Mouse (Mus musculus) MEL (cell line): ENCODE results near the gene Doc2b. TPM values are rescaled to one million over a fixed set of nuclear protein-coding genes. Genes with fewer than 3 reads are reported as not detected.

Experiments
- DNase-seq: peaks from one replicate; pipeline ENCODE4 v3.0.0; 2011; ENCODE audit warnings: low read depth, low spot score
- H3K27ac ChIP-seq: 2 replicates; pipeline ENCODE4 v1.5.1; 2012; ENCODE audit warnings: low read depth, mild to moderate bottlenecking, control low read depth, low read length, moderate library complexity; ENCODE audit not compliant: control insufficient read depth
- H3K27me3 ChIP-seq, 2 experiments: fragments of 150-350 bp in 1 of 2; sonication (generic) in 1 of 2; 2 replicates each; pipeline ENCODE4 v1.6.1; 2012; ENCODE audit warnings: low read length in 2 of 2, mild to moderate bottlenecking in 2 of 2, improper control_type of control experiment in 1 of 2, moderate library complexity in 1 of 2; ENCODE audit not compliant: insufficient read depth in 2 of 2, control insufficient read depth in 1 of 2
- H3K36me3 ChIP-seq, 2 experiments: 2 replicates each; pipeline ENCODE4 v1.6.1; 2012 to 2014; ENCODE audit warnings: low read length in 2 of 2, improper control_type of control experiment in 1 of 2, inconsistent platforms in 1 of 2, mild to moderate bottlenecking in 1 of 2; ENCODE audit not compliant: insufficient read depth in 2 of 2, control insufficient read depth in 1 of 2
- H3K4me1 ChIP-seq, 2 experiments: fragments of 150-350 bp in 1 of 2; sonication (generic) in 1 of 2; 2 replicates each; pipeline ENCODE4 v1.6.1; 2012; ENCODE audit warnings: low read length in 2 of 2, improper control_type of control experiment in 1 of 2, mild to moderate bottlenecking in 1 of 2; ENCODE audit not compliant: insufficient read depth in 2 of 2, control insufficient read depth in 1 of 2
- H3K4me3 ChIP-seq, 2 experiments: fragments of 150-350 bp in 1 of 2; sonication (generic) in 1 of 2; 2 replicates each; pipeline ENCODE4 v1.5.1; 2012; ENCODE audit warnings: low read depth in 2 of 2, low read length in 2 of 2, mild to moderate bottlenecking in 2 of 2, moderate library complexity in 2 of 2, control low read depth in 1 of 2, improper control_type of control experiment in 1 of 2; ENCODE audit not compliant: control insufficient read depth in 1 of 2, insufficient read depth in 1 of 2
- H3K79me2 ChIP-seq: 2 replicates; pipeline ENCODE4 v1.6.1; 2012; ENCODE audit warnings: mild to moderate bottlenecking, low read length, moderate library complexity; ENCODE audit not compliant: control insufficient read depth, poor library complexity, insufficient read depth
- H3K9ac ChIP-seq: 2 replicates; pipeline ENCODE4 v1.6.1; 2012; ENCODE audit warnings: low read depth, mild to moderate bottlenecking, control low read depth, low read length, moderate library complexity; ENCODE audit not compliant: control insufficient read depth, poor library complexity, severe bottlenecking
- H3K9me3 ChIP-seq: fragments of 150-350 bp; sonication (generic); replicated peaks from 2 replicates; pipeline ENCODE4 v1.6.1; 2012; ENCODE audit warnings: mild to moderate bottlenecking, low read length, improper control_type of control experiment, moderate library complexity; ENCODE audit not compliant: insufficient read depth
- BHLHE40 ChIP-seq: IDR thresholded peaks from 2 replicates; pipeline ENCODE4 v1.6.1; 2012; ENCODE audit warnings: low read depth, mild to moderate bottlenecking, inconsistent platforms, low read length, improper control_type of control experiment, borderline replicate concordance
- CHD2 ChIP-seq: IDR thresholded peaks from 2 replicates; pipeline ENCODE4 v1.6.1; 2011; ENCODE audit warnings: low read length, improper control_type of control experiment
- E2F4 ChIP-seq: IDR thresholded peaks from 2 replicates; pipeline ENCODE4 v1.6.1; 2011; ENCODE audit warnings: low read depth, low read length, improper control_type of control experiment, borderline replicate concordance
- ELF1 ChIP-seq: IDR thresholded peaks from 2 replicates; pipeline ENCODE4 v1.6.1; 2014; ENCODE audit warnings: low read depth, mild to moderate bottlenecking, inconsistent platforms, low read length, improper control_type of control experiment, moderate library complexity
- ETS1 ChIP-seq: IDR thresholded peaks from 2 replicates; pipeline ENCODE4 v1.6.1; 2012; ENCODE audit warnings: low read depth, mild to moderate bottlenecking, inconsistent platforms, low read length, improper control_type of control experiment, moderate library complexity
- GABPA ChIP-seq: IDR thresholded peaks from 2 replicates; pipeline ENCODE4 v1.6.1; 2012; ENCODE audit warnings: low read depth, mild to moderate bottlenecking, inconsistent platforms, low read length, improper control_type of control experiment, moderate library complexity
- GATA1 ChIP-seq: IDR thresholded peaks from 2 replicates; pipeline ENCODE4 v1.6.1; 2011; ENCODE audit warnings: low read depth, low read length, improper control_type of control experiment
- KAT2A ChIP-seq: conservative IDR thresholded peaks from 2 replicates; pipeline ENCODE4 v1.6.1; 2012; ENCODE audit warnings: low read depth, low read length, improper control_type of control experiment, inconsistent platforms
- MAFK ChIP-seq: IDR thresholded peaks from 2 replicates; pipeline ENCODE4 v1.6.1; 2011; ENCODE audit warnings: low read depth, mild to moderate bottlenecking, low read length, improper control_type of control experiment, borderline replicate concordance
- MAX ChIP-seq: IDR thresholded peaks from 2 replicates; pipeline ENCODE4 v1.6.1; 2011; ENCODE audit warnings: low read length, improper control_type of control experiment
- MAZ ChIP-seq: IDR thresholded peaks from 2 replicates; pipeline ENCODE4 v1.6.1; 2012; ENCODE audit warnings: low read depth, mild to moderate bottlenecking, inconsistent platforms, low read length, improper control_type of control experiment
- MEF2A ChIP-seq: IDR thresholded peaks from 2 replicates; pipeline ENCODE4 v1.6.1; 2014; ENCODE audit warnings: low read depth, mild to moderate bottlenecking, inconsistent platforms, low read length, improper control_type of control experiment; ENCODE audit not compliant: poor library complexity, insufficient replicate concordance, severe bottlenecking; ENCODE audit errors: extremely low read depth
- MXI1 ChIP-seq: IDR thresholded peaks from 2 replicates; pipeline ENCODE4 v1.6.1; 2011; ENCODE audit warnings: mild to moderate bottlenecking, low read depth, low read length, improper control_type of control experiment
- MYB ChIP-seq: IDR thresholded peaks from 2 replicates; pipeline ENCODE4 v1.6.1; 2011; ENCODE audit warnings: mild to moderate bottlenecking, low read depth, low read length, improper control_type of control experiment
- NELFE ChIP-seq: IDR thresholded peaks from 2 replicates; pipeline ENCODE4 v1.6.1; 2011; ENCODE audit warnings: low read depth, low read length, improper control_type of control experiment
- NRF1 ChIP-seq: IDR thresholded peaks from 2 replicates; pipeline ENCODE4 v1.6.1; 2014; ENCODE audit warnings: low read depth, mild to moderate bottlenecking, inconsistent platforms, low read length, improper control_type of control experiment, moderate library complexity; ENCODE audit not compliant: poor library complexity, insufficient read depth, severe bottlenecking
- POLR2A ChIP-seq, 2 experiments: IDR thresholded peaks; 2 replicates each; pipeline ENCODE4 v1.6.1; 2011 to 2012; ENCODE audit warnings: low read length in 2 of 2, mild to moderate bottlenecking in 2 of 2, control low read depth in 1 of 2, improper control_type of control experiment in 1 of 2, low read depth in 1 of 2, moderate library complexity in 1 of 2; ENCODE audit not compliant: control insufficient read depth in 1 of 2, insufficient read depth in 1 of 2, poor library complexity in 1 of 2
- POLR2AphosphoS5 ChIP-seq: IDR thresholded peaks from 2 replicates; pipeline ENCODE4 v1.6.1; 2012; ENCODE audit warnings: low read depth, borderline replicate concordance, mild to moderate bottlenecking, inconsistent platforms, low read length, moderate library complexity, mixed read lengths
- RAD21 ChIP-seq: IDR thresholded peaks from 2 replicates; pipeline ENCODE4 v1.6.1; 2011; ENCODE audit warnings: mild to moderate bottlenecking, low read depth, low read length, improper control_type of control experiment
- SIN3A ChIP-seq: IDR thresholded peaks from 2 replicates; pipeline ENCODE4 v1.6.1; 2012; ENCODE audit warnings: low read length, improper control_type of control experiment, inconsistent platforms
- SMC3 ChIP-seq: IDR thresholded peaks from 2 replicates; pipeline ENCODE4 v1.6.1; 2011; ENCODE audit warnings: low read depth, low read length, improper control_type of control experiment
- USF1 ChIP-seq: IDR thresholded peaks from 2 replicates; pipeline ENCODE4 v1.6.1; 2014; ENCODE audit warnings: low read depth, mild to moderate bottlenecking, inconsistent platforms, low read length, improper control_type of control experiment, moderate library complexity
- ZKSCAN1 ChIP-seq: IDR thresholded peaks from 2 replicates; pipeline ENCODE4 v1.6.1; 2012; ENCODE audit warnings: low read depth, mild to moderate bottlenecking, inconsistent platforms, low read length, improper control_type of control experiment, moderate library complexity
- ZMIZ1 ChIP-seq: IDR thresholded peaks from 2 replicates; pipeline ENCODE4 v1.6.1; 2012; ENCODE audit warnings: low read depth, mild to moderate bottlenecking, inconsistent platforms, low read length, improper control_type of control experiment, moderate library complexity
- ZNF384 ChIP-seq: IDR thresholded peaks from 2 replicates; pipeline ENCODE4 v1.6.1; 2012; ENCODE audit warnings: low read depth, mild to moderate bottlenecking, inconsistent platforms, low read length, improper control_type of control experiment
- polyA plus RNA-seq, 2 experiments: library from polyadenylated mRNA; stranded (reverse) in 1 of 2; unstranded in 1 of 2; fragments of >175 nt in 1 of 2; fragments of >200 nt in 1 of 2; gene quantifications; 2 replicates each; pipeline versions ENCODE4 v1.2.1 to v1.2.4; 2012; ENCODE audit warnings: low replicate concordance in 2 of 2, low read depth in 1 of 2; ENCODE audit not compliant: insufficient read length in 2 of 2, insufficient read depth in 1 of 2, missing spikeins in 1 of 2
- total RNA-seq: library from RNA; depleted of rRNA; stranded (reverse); fragments of 300-350 nt; gene quantifications from 2 replicates; pipeline ENCODE4 v1.2.3, GENCODE M21; 2012

Gene Doc2b
- total and polyA plus RNA-seq, 3 experiments = not detected

DNA sequence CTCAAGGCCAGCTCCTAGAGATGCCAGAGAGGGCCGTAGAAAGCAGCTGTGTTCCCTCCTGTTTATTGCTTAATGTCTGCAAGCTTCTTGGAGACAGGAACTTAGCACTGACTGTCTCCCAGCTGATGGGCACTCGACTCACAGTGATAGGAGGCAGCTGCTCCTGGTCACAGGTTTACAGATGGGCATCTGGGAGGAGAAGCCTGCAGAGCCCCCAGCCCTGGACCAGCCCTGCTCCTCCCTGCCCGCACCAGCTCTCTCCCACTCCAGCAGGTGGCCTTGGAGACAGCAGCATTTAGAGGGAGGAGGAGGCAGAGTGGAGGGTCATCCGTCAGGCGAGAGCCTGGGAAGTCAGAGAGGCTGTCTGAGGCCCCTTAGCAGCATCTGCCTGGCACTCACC lies 11.6 kb upstream of the Doc2b start:
- no peak overlapping the region for H3K9ac ChIP-seq
- peaks cover 3 to 24% of the 10 kb centered on the region in 2 experiments; a peak in 3 of 4 replicates for H3K27me3 ChIP-seq
- no peaks in the 10 kb centered on the region for H3K36me3 ChIP-seq
- no peaks in the 10 kb centered on the region for H3K4me1 ChIP-seq
- no peak overlapping the region for H3K4me3 ChIP-seq
- TF ChIP-seq BHLHE40 (no peak), NRF1 (no peak), SIN3A (no peak), KAT2A (no peak), RAD21 (no peak), ETS1 (no peak), MAFK (no peak), SMC3 (no peak), ELF1 (no peak), GATA1 (no peak), MEF2A (no peak), ZMIZ1 (no peak), CHD2 (no peak), MYB (no peak), NELFE (no peak), MXI1 (no peak), E2F4 (no peak), ZNF384 (no peak)
- DNase-seq = no peak
- H3K79me2 ChIP-seq = no peaks in the 10 kb centered on the region
- H3K27ac ChIP-seq = no peak overlapping the region
- H3K9me3 ChIP-seq = no peaks in the 10 kb centered on the region

DNA sequence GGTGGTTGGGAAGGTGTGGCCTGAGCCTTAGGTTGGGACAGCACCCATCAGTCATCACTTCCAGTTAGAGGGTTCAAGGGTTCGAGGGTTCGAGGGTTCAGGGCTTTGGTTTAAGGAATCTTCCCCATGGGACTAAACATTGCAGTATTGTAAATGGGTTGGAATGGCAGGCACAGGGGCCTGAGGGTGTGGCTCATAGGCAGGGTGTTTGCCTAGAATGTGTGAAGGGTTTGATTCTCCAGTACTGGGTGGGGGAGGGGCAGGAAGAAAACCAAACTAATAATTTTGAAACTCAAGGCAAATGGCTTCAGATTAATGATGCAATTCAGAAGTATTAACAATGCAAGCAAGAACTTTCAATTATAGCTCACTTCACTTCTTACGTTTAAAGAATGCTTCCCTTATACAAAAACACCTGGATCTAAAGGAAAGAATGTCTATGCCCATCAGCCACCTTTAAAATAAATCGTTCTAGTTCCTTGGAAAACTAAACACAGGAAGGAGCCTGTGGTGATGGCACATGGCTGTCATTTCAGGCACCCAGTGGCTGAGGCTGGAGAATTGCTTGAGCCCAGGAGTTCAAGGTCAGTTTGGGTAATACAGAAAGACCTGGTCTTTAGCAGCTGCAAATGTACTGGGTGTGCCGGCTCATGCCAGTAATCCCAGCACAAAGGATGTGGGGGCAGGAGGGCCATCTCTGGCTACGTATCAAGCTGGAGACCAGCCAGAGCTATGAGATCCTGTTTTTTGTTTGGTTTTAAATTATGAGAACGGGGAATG lies 6.1 kb upstream of the Doc2b start:
- no peak for DNase-seq
- TF ChIP-seq USF1 (no peak), ZNF384 (no peak), POLR2A (IDR thresholded peaks at IDR 0.05; ENCODE audit: control insufficient read depth in 1 of 2, insufficient read depth in 1 of 2, low read depth in 1 of 2, low read length in 2 of 2, poor library complexity in 1 of 2) (no peak), GABPA (no peak), POLR2AphosphoS5 (no peak), MAX (no peak), SIN3A (no peak), ELF1 (no peak), ZKSCAN1 (no peak), MAZ (no peak), ZMIZ1 (no peak), CHD2 (no peak)
- Histone ChIP-seq H3K9me3 (no peaks in the 10 kb centered on the region), H3K27me3 (peaks cover 0 to 7% of the 10 kb centered on the region in 2 experiments; a peak in 2 of 4 replicates), H3K9ac (no peak overlapping the region), H3K27ac (no peak overlapping the region), H3K79me2 (no peaks in the 10 kb centered on the region), H3K36me3 (no peaks in the 10 kb centered on the region), H3K4me1 (no peaks in the 10 kb centered on the region), H3K4me3 (no peak overlapping the region)
